Mouse (Mus musculus) CH12.LX (cell line): Measurements from ENCODE around the gene Herc4. TPM values are rescaled to one million over a fixed set of nuclear protein-coding genes. Genes with fewer than 3 reads are reported as not detected.

Experiments
- DNase-seq: peaks from one replicate; pipeline ENCODE4 v3.0.0-alpha.2; 2013; ENCODE audit errors: extremely low read depth
- H3K27ac ChIP-seq: 2 replicates; pipeline ENCODE4 v1.5.1; 2012; ENCODE audit warnings: low read depth, mild to moderate bottlenecking, control low read depth, moderate library complexity; ENCODE audit not compliant: insufficient read depth
- H3K27me3 ChIP-seq: replicated peaks from 2 replicates; pipeline ENCODE3; 2012; ENCODE audit warnings: inconsistent platforms
- H3K36me3 ChIP-seq, 2 experiments: replicated peaks in 1 of 2; 2 replicates each; pipeline versions ENCODE3 to v1.6.1; 2012; ENCODE audit warnings: inconsistent platforms in 1 of 2, low read length in 1 of 2, mild to moderate bottlenecking in 1 of 2, mixed read lengths in 1 of 2, moderate library complexity in 1 of 2; ENCODE audit not compliant: control insufficient read depth in 1 of 2, insufficient read depth in 1 of 2
- H3K4me1 ChIP-seq, 2 experiments: 2 replicates each; pipeline ENCODE4 v1.6.1; 2012; ENCODE audit warnings: inconsistent platforms in 1 of 2, moderate library complexity in 1 of 2; ENCODE audit not compliant: insufficient read depth in 2 of 2, control insufficient read depth in 1 of 2
- H3K4me2 ChIP-seq: 2 replicates; pipeline ENCODE4 v1.6.1; 2012; ENCODE audit warnings: low read depth, mild to moderate bottlenecking, control low read depth; ENCODE audit not compliant: poor library complexity, insufficient read depth, severe bottlenecking
- H3K4me3 ChIP-seq, 3 experiments: fragments of 150-350 bp in 1 of 3; sonication (generic) in 1 of 3; replicated peaks in 1 of 3; 2 replicates each; pipeline versions ENCODE3 to v1.5.1; 2011 to 2012; ENCODE audit warnings: low read depth in 2 of 3, low read length in 2 of 3, mild to moderate bottlenecking in 2 of 3, moderate library complexity in 2 of 3, control low read depth in 1 of 3, improper control_type of control experiment in 1 of 3, inconsistent platforms in 1 of 3, mixed read lengths in 1 of 3; ENCODE audit not compliant: poor library complexity in 1 of 3
- H3K79me2 ChIP-seq: replicated peaks from 2 replicates; pipeline ENCODE4 v1.6.1; 2012; ENCODE audit warnings: mild to moderate bottlenecking, moderate library complexity; ENCODE audit not compliant: control insufficient read depth, poor library complexity, insufficient read depth, severe bottlenecking; ENCODE audit errors: extremely low read depth
- H3K9ac ChIP-seq: 2 replicates; pipeline ENCODE4 v1.6.1; 2012; ENCODE audit warnings: low read depth, mild to moderate bottlenecking, control low read depth, moderate library complexity; ENCODE audit not compliant: insufficient read depth
- H3K9me3 ChIP-seq: replicated peaks from 2 replicates; pipeline ENCODE3; 2012; ENCODE audit warnings: low read length, inconsistent platforms, mixed read lengths
- BHLHE40 ChIP-seq: IDR thresholded peaks from 2 replicates; pipeline ENCODE4 v1.6.1; 2011; ENCODE audit warnings: mild to moderate bottlenecking, low read depth, low read length, improper control_type of control experiment
- CHD1 ChIP-seq: IDR thresholded peaks from 2 replicates; pipeline ENCODE4 v1.6.1; 2012; ENCODE audit warnings: low read depth, low read length, improper control_type of control experiment, inconsistent platforms
- CTCF ChIP-seq, 2 experiments: IDR thresholded peaks in 1 of 2; conservative IDR thresholded peaks in 1 of 2; 2 replicates each; pipeline ENCODE4 v1.5.1; 2011 to 2012; ENCODE audit warnings: low read depth in 2 of 2, low read length in 2 of 2, improper control_type of control experiment in 1 of 2, inconsistent platforms in 1 of 2, mild to moderate bottlenecking in 1 of 2, moderate library complexity in 1 of 2
- ELF1 ChIP-seq: IDR thresholded peaks from 2 replicates; pipeline ENCODE4 v1.6.1; 2014; ENCODE audit warnings: low read depth, mild to moderate bottlenecking, inconsistent platforms, low read length, improper control_type of control experiment
- EP300 ChIP-seq: IDR thresholded peaks from 2 replicates; pipeline ENCODE4 v1.6.1; 2011; ENCODE audit warnings: low read length, improper control_type of control experiment
- GABPA ChIP-seq: IDR thresholded peaks from 2 replicates; pipeline ENCODE4 v1.6.1; 2012; ENCODE audit warnings: low read depth, low read length, improper control_type of control experiment, inconsistent platforms; ENCODE audit not compliant: insufficient replicate concordance
- IRF4 ChIP-seq: IDR thresholded peaks from 2 replicates; pipeline ENCODE4 v1.6.1; 2014; ENCODE audit warnings: low read depth, mild to moderate bottlenecking, inconsistent platforms, low read length, improper control_type of control experiment
- KAT2A ChIP-seq: IDR thresholded peaks from 2 replicates; pipeline ENCODE4 v1.6.1; 2012; ENCODE audit warnings: low read length, improper control_type of control experiment, inconsistent platforms; ENCODE audit not compliant: insufficient replicate concordance
- MAX ChIP-seq: IDR thresholded peaks from 2 replicates; pipeline ENCODE4 v1.6.1; 2011; ENCODE audit warnings: low read length, improper control_type of control experiment
- MXI1 ChIP-seq: IDR thresholded peaks from 2 replicates; pipeline ENCODE4 v1.6.1; 2011; ENCODE audit warnings: mild to moderate bottlenecking, low read depth, low read length, improper control_type of control experiment
- MYC ChIP-seq: IDR thresholded peaks from 2 replicates; pipeline ENCODE4 v1.6.1; 2011; ENCODE audit warnings: low read depth, mild to moderate bottlenecking, improper control_type of control experiment, low read length
- NELFE ChIP-seq: IDR thresholded peaks from 2 replicates; pipeline ENCODE4 v1.6.1; 2011; ENCODE audit warnings: low read depth, low read length, improper control_type of control experiment
- NRF1 ChIP-seq: IDR thresholded peaks from 2 replicates; pipeline ENCODE4 v1.6.1; 2014; ENCODE audit warnings: low read depth, mild to moderate bottlenecking, inconsistent platforms, low read length, improper control_type of control experiment, moderate library complexity
- PAX5 ChIP-seq: IDR thresholded peaks from 2 replicates; pipeline ENCODE4 v1.6.1; 2012; ENCODE audit warnings: low read length, inconsistent platforms, mixed read lengths
- POLR2A ChIP-seq: IDR thresholded peaks from 2 replicates; pipeline ENCODE4 v1.6.1; 2011; ENCODE audit warnings: low read depth, mild to moderate bottlenecking, improper control_type of control experiment, low read length
- POLR2AphosphoS2 ChIP-seq: IDR thresholded peaks from 2 replicates; pipeline ENCODE4 v1.6.1; 2011; ENCODE audit warnings: low read depth, low read length, improper control_type of control experiment
- RAD21 ChIP-seq: IDR thresholded peaks from 2 replicates; pipeline ENCODE4 v1.6.1; 2011; ENCODE audit warnings: low read depth, mild to moderate bottlenecking, low read length, improper control_type of control experiment, moderate library complexity
- RCOR1 ChIP-seq: conservative IDR thresholded peaks from 2 replicates; pipeline ENCODE4 v1.6.1; 2012; ENCODE audit warnings: low read depth, mild to moderate bottlenecking, inconsistent platforms, low read length, improper control_type of control experiment
- SIN3A ChIP-seq: IDR thresholded peaks from 2 replicates; pipeline ENCODE4 v1.6.1; 2012; ENCODE audit warnings: low read length, improper control_type of control experiment, inconsistent platforms
- SMC3 ChIP-seq: IDR thresholded peaks from 2 replicates; pipeline ENCODE4 v1.6.1; 2011; ENCODE audit warnings: low read depth, low read length, improper control_type of control experiment
- TBP ChIP-seq: conservative IDR thresholded peaks from 2 replicates; pipeline ENCODE4 v1.6.1; 2011; ENCODE audit warnings: low read depth, low read length, improper control_type of control experiment
- TCF12 ChIP-seq: IDR thresholded peaks from 2 replicates; pipeline ENCODE4 v1.6.1; 2014; ENCODE audit warnings: low read depth, mild to moderate bottlenecking, inconsistent platforms, low read length, improper control_type of control experiment
- UBTF ChIP-seq: IDR thresholded peaks from 2 replicates; pipeline ENCODE4 v1.6.1; 2012; ENCODE audit warnings: low read depth, mild to moderate bottlenecking, inconsistent platforms, low read length, improper control_type of control experiment, moderate library complexity
- ZKSCAN1 ChIP-seq: IDR thresholded peaks from 2 replicates; pipeline ENCODE4 v1.6.1; 2012; ENCODE audit warnings: low read depth, inconsistent platforms, low read length, improper control_type of control experiment, borderline replicate concordance
- ZMIZ1 ChIP-seq: IDR thresholded peaks from 2 replicates; pipeline ENCODE4 v1.6.1; 2012; ENCODE audit warnings: low read depth, mild to moderate bottlenecking, inconsistent platforms, low read length, improper control_type of control experiment
- ZNF384 ChIP-seq: IDR thresholded peaks from 2 replicates; pipeline ENCODE4 v1.6.1; 2012; ENCODE audit warnings: low read depth, low read length, improper control_type of control experiment, inconsistent platforms
- dilution Hi-C: fragments of 300-500 bp; cut with MboI; formaldehyde crosslinking; loops from 2 replicates; pipeline ENCODE4 v1.14.3; 2020; ENCODE audit warnings: low sequenced_read_pairs; ENCODE audit not compliant: extremely low pct_unique_long_range_greater_than_20kb, extremely low pct_ligation_motif_present
- in situ Hi-C: fragments of 300-500 bp; cut with MboI; formaldehyde crosslinking; loops from 3 replicates; pipeline ENCODE4 v1.14.3; 2019; ENCODE audit warnings: low sequenced_read_pairs, low pct_ligation_motif_present, low pct_unique_long_range_greater_than_20kb, mixed read lengths
- polyA plus RNA-seq: library from polyadenylated mRNA; unstranded; fragments of >175 nt; gene quantifications from 2 replicates; pipeline ENCODE4 v1.2.1, GENCODE M21; 2012; ENCODE audit warnings: low read depth; ENCODE audit not compliant: insufficient read length
- total RNA-seq, 2 experiments: library from RNA; depleted of rRNA; stranded (reverse); fragments of 300-350 nt in 1 of 2; fragments of >200 nt in 1 of 2; gene quantifications; 2 replicates each; pipeline ENCODE4 v1.2.3; 2012 to 2014

Gene Herc4
- total and polyA plus RNA-seq, 3 experiments = 36.6 to 96.1 (median 68.1) TPM

- Histone ChIP-seq H3K9ac (peak overlapping the region; percentile 88), H3K4me1 (peaks cover 10 to 50% of the 10 kb centered on the region in 2 experiments), H3K27ac (no peak overlapping the region), H3K27me3 (no peaks in the 10 kb centered on the region), H3K36me3 (peaks cover under 1 to 17% of the 10 kb centered on the region in 2 experiments), H3K4me3 (peak overlapping the region; percentile 84 to 99 (median 93)), H3K79me2 (peaks cover 44% of the 10 kb centered on the region), H3K4me2 (peak overlapping the region; percentile 57; the same call in 1 of the 2 replicates), H3K9me3 (no peaks in the 10 kb centered on the region)
- TF ChIP-seq SMC3 = peak; percentile 45
- peak; percentile 18 for TF ChIP-seq RAD21
- peak; percentile 94 for TF ChIP-seq MYC
- peak; percentile 84 for TF ChIP-seq ZNF384
- TF ChIP-seq BHLHE40 = peak; percentile 21; the same call in 1 of the 2 replicates
- TF ChIP-seq MAX = peak; percentile 73
- peak; percentile 80; the same call in 1 of the 2 replicates for TF ChIP-seq MXI1
- TF ChIP-seq ZMIZ1 = no peak
- peak; percentile 72; the same call in 1 of the 2 replicates for TF ChIP-seq CHD1
- peak; percentile 76; the same call in 1 of the 2 replicates for TF ChIP-seq SIN3A
- TF ChIP-seq IRF4 = peak; percentile 43; the same call in 1 of the 2 replicates
- TF ChIP-seq PAX5 = no peak
- TF ChIP-seq UBTF = no peak
- peak; percentile 26 to 65; a peak in 3 of 4 replicates for TF ChIP-seq CTCF (conservative IDR thresholded peaks at IDR 0.05 in 1 of 2, IDR thresholded peaks at IDR 0.05 in 1 of 2; ENCODE audit: low read depth in 2 of 2, low read length in 2 of 2)
- in situ Hi-C loops = no loop called here
- dilution Hi-C loops = no loop called here
- peak; percentile 74 for DNase-seq
These were observed 1.1 kb downstream of the Herc4 start for GRCm38 (mm10) chr10:63244746-63245145.

GRCm38 (mm10) chr10:63245846-63246245 is 2.2 kb downstream of the Herc4 start:
- Histone ChIP-seq H3K9ac (peak overlapping the region; percentile 44; the same call in 1 of the 2 replicates), H3K4me2 (peak overlapping the region; percentile 84), H3K4me1 (peaks cover 4 to 41% of the 10 kb centered on the region in 2 experiments), H3K4me3 (peak overlapping the region; percentile 50 to 99 (median 84)), H3K9me3 (no peaks in the 10 kb centered on the region), H3K27me3 (no peaks in the 10 kb centered on the region), H3K79me2 (peaks cover 53% of the 10 kb centered on the region), H3K27ac (no peak overlapping the region; the same call in 1 of the 2 replicates), H3K36me3 (peaks cover 11 to 28% of the 10 kb centered on the region in 2 experiments)
- dilution Hi-C loops (no loop called here), in situ Hi-C loops (no loop called here)
- no peak for DNase-seq
- no peak for TF ChIP-seq GABPA
- no peak for TF ChIP-seq RAD21
- TF ChIP-seq SMC3 = no peak
- no peak for TF ChIP-seq MAX
- TF ChIP-seq TCF12 = no peak
- no peak for TF ChIP-seq PAX5
- no peak for TF ChIP-seq RCOR1
- TF ChIP-seq KAT2A = no peak
- no peak for TF ChIP-seq MXI1
- TF ChIP-seq POLR2A = no peak
- TF ChIP-seq EP300 = no peak
- no peak for TF ChIP-seq ZKSCAN1
- no peak for TF ChIP-seq TBP
- TF ChIP-seq IRF4 = no peak
- no peak for TF ChIP-seq NELFE
- TF ChIP-seq BHLHE40 = no peak
- no peak for TF ChIP-seq MYC
- TF ChIP-seq NRF1 = no peak
- no peak for TF ChIP-seq ELF1
- TF ChIP-seq POLR2AphosphoS2 = no peak
